Mouse (Mus musculus) left cerebral cortex, adult 11 months (tissue): ENCODE measurements at regions not wholly inside any gene's neighbourhood (a gene's known extent, or its start where the extent isn't known, plus 50 kb on each side); places are given as distances from the start of the nearest gene placed in this dataset.

ENCODE experiments used
- DNase-seq: peaks from one replicate; pipeline ENCODE4 v3.0.0; 2022; ENCODE audit warnings: low spot score

- no peak for DNase-seq
These were observed 236.8 kb upstream of the 4930535I16Rik start for GRCm38 (mm10) chr4:124154627-124155026.

GRCm38 (mm10) chr4:124149771-124150451 is 232.1 kb upstream of the 4930535I16Rik start:
- no peak for DNase-seq

GRCm38 (mm10) chr4:124149037-124149436 is 231.2 kb upstream of the 4930535I16Rik start:
- no peak for DNase-seq

- no peak for DNase-seq
These were observed 229.5 kb upstream of the 4930535I16Rik start for GRCm38 (mm10) chr4:124147276-124147675.

- no peak for DNase-seq
These were observed 228.3 kb upstream of the 4930535I16Rik start for GRCm38 (mm10) chr4:124146135-124146534.

- no peak for DNase-seq
These were observed 225.8 kb upstream of the 4930535I16Rik start for GRCm38 (mm10) chr4:124143630-124144029.

GRCm38 (mm10) chr4:124143226-124143625 is 225.4 kb upstream of the 4930535I16Rik start:
- peak; percentile 21 for DNase-seq

- DNase-seq, result peak; percentile 80
These were observed 224.3 kb upstream of the 4930535I16Rik start for GRCm38 (mm10) chr4:124142083-124142482.

- DNase-seq, result peak; percentile 33
These were observed 217.3 kb upstream of the 4930535I16Rik start for GRCm38 (mm10) chr4:124135165-124135470.

GRCm38 (mm10) chr4:124134341-124135164 is 216.7 kb upstream of the 4930535I16Rik start:
- no peak for DNase-seq

- DNase-seq, result no peak
These were observed 213.1 kb upstream of the 4930535I16Rik start for GRCm38 (mm10) chr4:124130946-124131345.

- no peak for DNase-seq
These were observed 208.4 kb upstream of the 4930535I16Rik start for GRCm38 (mm10) chr4:124126258-124126657.

- no peak for DNase-seq
These were observed 202.5 kb upstream of the 4930535I16Rik start for GRCm38 (mm10) chr4:124120334-124120733.

GRCm38 (mm10) chr4:124113856-124114345 is 196.1 kb upstream of the 4930535I16Rik start:
- DNase-seq, result no peak

- no peak for DNase-seq
These were observed 192.9 kb upstream of the 4930535I16Rik start for GRCm38 (mm10) chr4:124110705-124111104.

GRCm38 (mm10) chr4:124109371-124109770 is 191.5 kb upstream of the 4930535I16Rik start:
- DNase-seq, result no peak

GRCm38 (mm10) chr4:124102684-124103083 is 184.9 kb upstream of the 4930535I16Rik start:
- no peak for DNase-seq

- DNase-seq, result no peak
These were observed 169.0 kb upstream of the 4930535I16Rik start for GRCm38 (mm10) chr4:124086801-124087200.

- no peak for DNase-seq
These were observed 168.4 kb upstream of the 4930535I16Rik start for GRCm38 (mm10) chr4:124086254-124086653.

- DNase-seq, result no peak
These were observed 161.8 kb upstream of the 4930535I16Rik start for GRCm38 (mm10) chr4:124079603-124080002.

GRCm38 (mm10) chr4:124075551-124075950 is 157.7 kb upstream of the 4930535I16Rik start:
- DNase-seq, result no peak

- no peak for DNase-seq
These were observed 155.8 kb upstream of the 4930535I16Rik start for GRCm38 (mm10) chr4:124073646-124074045.

GRCm38 (mm10) chr4:124064601-124065000 is 146.8 kb upstream of the 4930535I16Rik start:
- DNase-seq, result no peak
